Mouse (Mus musculus): ENCODE measurements around the gene Etl4.
A peak's percentile ranks its signal among the peaks of the same experiment; 100 is the strongest.

Etl4 gene

DNA sequence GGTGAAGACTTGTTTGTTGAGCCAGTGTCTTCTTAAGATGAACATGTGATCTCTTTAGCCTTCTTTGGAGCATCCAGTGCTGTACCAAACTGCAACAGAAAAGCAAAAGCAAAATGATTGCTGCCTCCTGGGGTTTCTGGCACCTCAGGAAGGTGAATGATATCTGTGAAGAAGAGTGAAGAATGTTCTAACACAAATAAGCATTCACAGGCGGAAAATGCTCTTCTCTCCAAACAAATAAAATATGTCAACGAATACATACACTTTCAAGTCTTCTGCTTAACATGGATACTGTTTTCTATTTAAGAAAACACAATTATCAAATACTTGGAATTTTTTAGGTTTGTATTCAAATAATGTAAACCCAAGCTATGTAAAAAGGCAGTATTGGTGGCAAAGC, 678.3 kb downstream of the Etl4 start:
- no peak for DNase-seq

DNA sequence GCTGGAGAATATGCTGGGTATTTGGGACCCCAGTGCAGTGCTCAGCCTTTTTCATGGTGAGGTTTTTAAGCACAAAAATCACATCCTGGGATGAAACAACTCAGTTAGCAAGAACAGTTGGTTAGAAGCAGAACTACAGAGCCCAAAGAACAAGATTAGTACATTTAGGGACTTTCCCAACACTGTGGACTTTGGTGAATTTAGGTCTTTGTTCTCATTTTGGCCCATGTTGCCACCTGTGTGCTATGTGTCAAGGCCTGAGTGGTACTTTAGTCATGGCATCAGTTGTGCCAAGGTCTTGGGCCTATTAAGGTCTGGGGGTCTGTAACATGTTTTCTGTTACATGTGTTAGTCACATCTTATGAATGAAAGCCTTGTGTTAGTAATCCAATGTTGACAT, 679.1 kb downstream of the Etl4 start:
- no peak for DNase-seq

DNA sequence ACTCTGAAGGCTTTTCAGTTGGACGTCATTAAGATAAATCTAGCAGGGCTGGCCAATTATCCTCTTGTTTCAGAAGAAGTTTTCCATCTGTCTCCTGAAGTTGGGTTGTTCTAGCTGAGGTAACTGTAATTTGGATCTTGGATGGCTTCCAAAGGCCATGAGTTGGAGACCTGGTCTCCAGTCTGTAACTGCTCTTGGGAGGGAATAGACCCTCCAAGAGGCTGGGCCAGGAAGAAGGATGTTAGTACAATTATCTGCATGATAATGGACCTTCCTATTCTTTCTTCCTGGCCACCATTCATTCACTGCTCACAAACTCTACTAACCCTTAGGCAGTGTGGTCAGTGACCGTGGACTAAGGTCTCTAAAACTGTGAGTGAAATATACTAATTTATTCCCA, 684.5 kb downstream of the Etl4 start:
- DNase-seq = no peak

DNA sequence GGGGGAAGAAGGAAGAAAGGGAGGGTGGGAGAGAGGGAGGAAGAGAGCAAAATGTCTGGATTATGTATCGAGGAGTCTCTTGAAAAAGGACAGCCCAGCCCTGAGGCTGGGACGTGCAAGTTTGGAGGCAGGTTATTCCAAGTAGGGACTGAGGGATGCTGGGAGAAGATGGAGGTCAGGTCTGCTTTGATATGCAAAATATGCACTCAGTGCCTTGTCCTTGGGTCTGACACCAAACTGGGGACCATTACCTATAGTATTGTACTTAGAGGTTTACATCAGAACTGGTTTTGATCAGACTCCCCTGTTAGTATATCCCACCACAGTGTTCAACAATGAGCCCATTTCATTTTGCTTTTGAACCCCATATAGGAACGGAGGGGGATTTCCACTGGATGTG, 685.4 kb downstream of the Etl4 start:
- DNase-seq = no peak

DNA sequence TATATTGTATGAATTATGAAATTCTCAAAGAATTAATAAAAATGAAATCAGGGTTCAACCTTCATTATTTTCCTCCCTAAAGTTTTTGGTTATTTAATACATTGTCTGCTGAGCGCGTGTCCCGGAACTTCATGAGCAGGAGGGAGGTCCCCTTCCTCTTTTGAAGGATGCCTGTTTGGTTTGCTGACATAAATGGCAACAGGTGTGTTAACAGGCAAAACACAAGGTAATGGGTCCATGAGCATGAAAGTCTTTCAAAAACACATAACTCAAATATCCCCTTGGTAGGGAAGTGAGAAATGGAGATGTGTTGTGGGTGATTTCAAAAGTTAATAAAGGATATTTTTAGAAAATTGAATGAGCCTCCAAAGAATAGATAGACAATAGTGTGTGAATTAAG, 687.0 kb downstream of the Etl4 start:
- DNase-seq = no peak

DNA sequence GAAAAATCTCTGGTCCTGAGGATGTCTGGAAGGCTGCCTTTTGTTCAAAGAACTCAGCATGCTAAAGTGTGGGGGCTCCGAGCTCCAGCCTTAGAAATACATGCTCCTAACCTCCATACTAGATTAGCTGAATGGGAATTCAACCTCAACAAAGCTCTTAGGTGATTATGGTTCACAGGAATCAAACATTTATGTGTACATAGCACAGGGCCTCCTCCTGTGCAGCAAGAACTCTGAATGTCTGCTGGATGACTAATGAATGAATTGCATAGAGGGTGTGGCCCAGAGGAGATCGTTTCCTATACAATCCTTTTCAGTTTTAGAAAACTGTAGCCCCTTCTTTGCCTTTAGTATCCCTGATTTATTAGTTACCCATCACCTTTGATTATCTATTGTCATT, 687.6 kb downstream of the Etl4 start:
- no peak for DNase-seq

DNA sequence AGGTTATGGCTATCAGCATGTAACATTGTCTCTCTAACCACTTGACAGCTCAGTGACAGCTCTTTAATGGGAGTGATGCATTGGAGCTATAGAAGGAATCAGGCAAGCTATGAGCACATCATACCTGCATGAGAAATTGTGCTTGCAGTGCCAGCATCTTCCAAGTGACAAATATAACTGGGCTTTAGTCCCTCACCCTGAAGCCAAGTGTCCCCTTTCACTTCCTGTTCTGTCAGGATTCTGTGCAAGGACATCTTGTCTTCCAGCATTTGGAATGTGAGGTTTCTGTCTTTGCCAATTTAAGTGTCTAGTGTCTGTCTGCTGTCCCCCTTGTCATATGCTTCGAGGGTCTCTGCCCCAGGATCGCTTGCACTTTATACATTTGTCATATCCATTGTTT, 693.1 kb downstream of the Etl4 start:
- no peak for DNase-seq

DNA sequence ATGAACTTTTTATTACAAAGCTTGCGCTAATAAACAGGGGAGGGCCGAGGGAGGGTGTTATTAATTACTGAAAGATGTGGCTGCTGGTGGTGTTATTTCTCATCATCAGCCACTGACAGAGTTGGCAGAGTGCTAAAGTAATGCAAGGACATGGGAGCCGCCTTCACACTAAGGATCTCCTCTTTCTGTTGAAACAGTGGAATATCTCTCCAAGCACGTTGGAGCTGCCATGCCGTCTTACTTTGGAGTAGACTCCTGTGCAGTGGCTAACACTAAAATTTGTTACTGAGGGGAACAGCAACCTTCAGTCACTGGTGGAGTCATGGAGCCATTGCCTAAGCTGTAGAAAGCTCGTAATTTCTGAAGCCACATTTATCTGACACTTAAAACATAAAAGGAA, 694.0 kb downstream of the Etl4 start:
- no peak for DNase-seq

DNA sequence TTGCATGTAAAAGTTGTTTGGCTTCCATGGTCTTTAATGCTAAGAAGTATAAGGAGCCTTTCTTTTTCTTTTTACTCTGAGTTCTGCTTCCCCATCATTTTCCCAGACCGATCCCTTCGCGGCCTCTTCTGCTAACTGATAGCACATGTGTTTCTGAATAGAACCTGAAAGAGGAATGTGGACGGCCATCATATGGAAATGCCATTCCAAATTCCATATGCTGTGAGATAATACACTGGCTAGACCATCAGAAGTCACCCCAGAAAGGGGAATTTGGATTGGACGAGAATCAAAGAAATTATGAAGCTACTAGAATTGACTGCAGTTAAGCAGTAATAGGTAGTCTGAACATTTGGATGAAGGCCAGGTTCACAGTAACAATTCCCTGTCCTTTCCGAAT, 694.4 kb downstream of the Etl4 start:
- no peak for DNase-seq

DNA sequence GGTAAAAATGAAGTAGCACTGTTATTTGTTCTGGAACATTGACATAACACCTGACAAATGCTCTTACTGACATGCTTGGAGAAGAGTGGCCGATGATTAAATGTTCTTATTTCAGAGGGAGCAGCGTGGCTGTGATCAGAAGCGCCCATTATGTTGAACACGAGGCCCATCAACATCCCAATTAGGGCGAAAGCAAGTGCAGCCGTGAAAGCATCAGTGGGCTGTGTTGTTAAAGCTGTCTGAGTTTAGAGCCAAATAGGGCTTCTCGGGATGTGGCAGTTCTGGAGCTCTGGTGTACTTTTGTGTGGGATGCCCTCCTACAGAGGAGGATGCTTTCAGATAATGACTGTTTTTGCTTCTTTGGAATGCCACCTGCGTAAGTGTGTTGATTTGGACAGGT, 699.6 kb downstream of the Etl4 start:
- no peak for DNase-seq

DNA sequence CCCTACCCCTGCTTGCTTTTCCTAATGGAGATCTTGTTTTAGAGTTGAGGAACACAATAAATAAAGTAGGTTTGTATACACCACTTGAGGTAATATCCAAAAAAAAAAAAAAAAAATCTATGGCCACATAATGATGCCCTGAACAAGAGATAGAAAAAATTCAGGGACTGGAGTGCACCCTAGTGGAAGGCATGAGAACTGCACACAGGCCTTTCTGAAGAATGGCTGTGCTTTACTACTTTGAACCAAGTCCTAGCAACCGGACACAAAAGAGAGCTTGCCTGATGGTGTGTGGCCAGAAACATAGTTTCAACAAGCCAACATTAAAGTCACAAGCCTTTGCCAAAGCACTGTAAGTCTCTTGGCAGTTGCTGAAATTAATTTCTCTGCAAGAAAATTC, 706.4 kb downstream of the Etl4 start:
- peak; percentile 67 for DNase-seq

DNA sequence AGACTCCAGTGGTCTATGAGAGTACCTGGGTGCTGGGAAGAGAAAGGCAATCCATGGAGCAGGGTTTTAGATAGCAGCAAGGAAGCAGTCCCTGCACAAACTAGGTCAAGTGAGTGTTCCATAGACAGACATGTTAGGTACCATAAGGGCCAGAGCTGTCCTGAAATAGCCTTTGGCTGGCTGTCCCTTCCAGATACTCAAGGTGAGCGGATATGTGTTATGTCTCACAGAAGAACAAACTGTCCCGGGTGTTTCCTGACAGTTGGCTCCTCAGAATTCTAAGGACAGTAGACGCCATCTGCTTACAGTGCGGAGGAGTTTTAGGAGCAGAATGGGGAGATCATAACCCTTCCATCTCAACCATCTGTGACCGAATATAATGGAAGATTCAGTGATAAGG, 708.8 kb downstream of the Etl4 start:
- DNase-seq = no peak

DNA sequence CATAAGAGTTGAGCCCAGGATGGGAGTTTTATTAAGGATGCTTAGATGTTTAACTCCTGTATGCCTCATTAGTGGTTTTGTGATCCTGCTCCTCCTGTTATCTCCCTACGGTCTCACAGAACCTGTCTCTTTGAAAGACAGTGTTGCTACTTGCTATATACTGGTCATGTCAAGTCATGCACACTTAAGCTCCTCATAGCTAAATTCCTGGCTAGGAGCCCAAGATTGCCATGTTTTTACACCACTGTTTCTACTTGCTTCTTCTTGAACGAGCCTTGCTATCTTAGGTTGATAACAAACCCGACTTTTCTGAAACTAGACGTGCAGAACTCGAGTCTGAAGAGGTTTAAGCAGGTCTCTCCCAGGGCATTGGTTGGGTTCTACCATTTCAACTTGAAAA, 710.3 kb downstream of the Etl4 start:
- DNase-seq = no peak

DNA sequence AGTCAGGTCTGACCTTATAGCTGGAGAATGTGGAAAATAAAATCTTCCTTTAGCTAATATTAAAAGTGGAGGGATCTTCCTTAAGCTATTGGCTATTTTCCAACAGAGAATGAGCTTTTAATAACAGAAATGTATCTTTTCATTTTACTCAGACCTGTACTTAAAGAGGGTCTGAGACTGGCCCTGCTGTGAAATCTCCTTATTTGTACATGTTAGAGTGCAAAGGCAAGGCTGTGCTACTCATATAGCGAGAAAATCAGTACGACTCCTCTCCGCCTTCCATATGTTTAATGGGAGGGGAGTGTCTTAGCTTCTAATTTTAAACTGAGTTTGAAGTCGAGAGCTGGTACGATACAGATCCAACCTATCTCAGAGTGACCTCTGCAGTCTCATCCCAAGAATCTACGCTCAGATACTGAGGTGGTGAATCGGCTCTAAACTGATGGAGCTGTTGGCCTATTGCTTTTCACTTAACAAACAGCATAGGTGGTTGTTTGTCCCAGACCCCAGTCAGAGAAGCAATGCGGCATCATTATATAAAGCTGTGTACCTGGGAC, 719.7 kb downstream of the Etl4 start:
- no peak for DNase-seq

DNA sequence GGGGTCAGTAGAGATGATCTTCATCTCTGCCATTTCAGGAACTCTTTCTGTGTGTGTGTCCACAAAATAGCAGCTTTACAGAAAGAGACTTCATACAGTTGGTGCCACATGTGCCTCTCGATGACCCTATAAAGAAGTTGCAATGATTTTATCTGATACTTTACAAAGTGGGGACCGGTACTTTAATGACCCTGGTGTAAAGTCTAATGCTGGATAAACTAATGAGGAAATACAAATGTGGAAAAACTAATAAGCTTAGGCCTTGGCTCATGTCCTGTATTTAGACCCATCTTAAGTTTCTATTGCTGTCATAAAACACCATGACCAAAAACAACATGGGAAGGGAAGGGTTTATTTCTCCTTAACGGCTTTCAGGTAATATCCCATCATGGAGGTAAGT, 729.0 kb downstream of the Etl4 start:
- DNase-seq = no peak

DNA sequence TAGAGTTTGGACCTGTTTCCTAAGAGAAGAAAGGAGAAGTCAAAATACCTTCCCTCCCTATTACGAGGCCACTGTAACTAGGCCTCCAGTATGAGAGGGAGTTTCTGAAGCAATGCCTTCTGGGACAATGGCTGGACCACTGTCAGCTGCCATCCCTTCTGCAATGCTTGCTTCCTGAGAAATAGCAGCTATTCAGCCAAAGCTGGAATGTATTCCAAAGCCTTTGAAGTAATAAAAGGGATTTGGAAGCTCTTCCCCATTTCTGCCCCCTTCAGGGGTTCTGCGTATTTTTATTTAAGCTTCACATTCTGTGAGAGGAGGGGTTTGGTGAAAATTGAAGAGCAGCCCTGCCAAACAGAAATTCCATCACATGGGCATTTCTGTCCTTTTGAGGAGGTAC, 730.1 kb downstream of the Etl4 start:
- no peak for DNase-seq

DNA sequence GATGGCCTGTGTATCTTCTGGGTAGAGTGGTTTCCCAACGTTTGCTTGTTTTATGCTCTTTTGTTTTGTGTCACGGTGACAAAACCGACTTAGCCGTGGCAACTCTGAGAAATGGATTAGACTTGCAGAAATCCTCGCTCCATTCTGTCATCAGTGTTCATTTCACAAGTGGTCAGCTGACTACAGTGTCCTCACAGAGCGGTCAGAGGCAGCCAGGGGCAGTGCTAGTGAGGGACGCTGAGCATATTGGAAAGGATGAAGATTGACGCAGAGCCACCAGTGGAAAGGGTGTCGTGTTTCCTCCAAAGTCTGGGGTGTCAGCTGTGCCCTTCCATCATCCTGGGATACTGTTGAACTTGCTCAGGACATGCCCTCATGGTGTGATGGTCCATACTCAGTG, 733.2 kb downstream of the Etl4 start:
- DNase-seq = peak; percentile 6

DNA sequence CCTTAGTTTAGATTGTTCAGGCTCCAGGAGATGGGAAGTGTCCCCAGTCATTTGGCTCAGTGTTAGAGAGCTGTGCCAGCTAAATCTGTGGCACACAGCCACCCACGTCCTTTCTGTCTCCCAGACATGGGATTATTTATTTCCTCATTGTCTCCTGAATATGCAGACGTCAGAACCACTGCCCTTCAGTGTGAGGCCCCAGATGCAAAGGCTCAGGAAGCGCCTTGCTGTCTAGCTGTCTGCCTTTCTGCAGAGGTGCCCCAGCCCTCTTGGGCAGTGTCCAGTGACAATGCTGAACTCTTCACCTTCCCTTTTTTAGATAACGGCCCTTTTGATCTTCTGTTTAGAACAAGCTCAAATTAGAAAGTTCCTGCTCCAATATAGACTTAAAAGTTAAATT, 740.2 kb downstream of the Etl4 start:
- DNase-seq = peak; percentile 82

DNA sequence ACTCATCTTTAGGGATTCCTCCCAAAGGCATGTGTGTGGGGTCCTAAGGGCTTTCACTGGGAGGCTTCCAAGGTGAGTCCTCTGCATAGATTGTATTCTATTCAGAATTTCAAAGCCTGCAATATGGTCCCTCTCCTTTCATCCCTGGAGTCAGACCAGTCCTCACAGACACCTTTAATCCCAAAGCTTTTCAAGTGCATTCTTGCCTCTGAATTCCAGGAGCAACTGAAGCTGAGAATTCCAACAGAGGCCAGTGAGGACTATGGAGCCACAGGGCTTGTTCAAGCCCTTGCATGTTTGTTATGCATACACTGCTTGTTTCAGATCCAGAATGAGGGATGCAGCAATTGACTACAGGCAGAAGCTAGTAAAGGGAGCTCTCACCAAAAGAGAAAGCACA, 743.5 kb downstream of the Etl4 start:
- no peak for DNase-seq

DNA sequence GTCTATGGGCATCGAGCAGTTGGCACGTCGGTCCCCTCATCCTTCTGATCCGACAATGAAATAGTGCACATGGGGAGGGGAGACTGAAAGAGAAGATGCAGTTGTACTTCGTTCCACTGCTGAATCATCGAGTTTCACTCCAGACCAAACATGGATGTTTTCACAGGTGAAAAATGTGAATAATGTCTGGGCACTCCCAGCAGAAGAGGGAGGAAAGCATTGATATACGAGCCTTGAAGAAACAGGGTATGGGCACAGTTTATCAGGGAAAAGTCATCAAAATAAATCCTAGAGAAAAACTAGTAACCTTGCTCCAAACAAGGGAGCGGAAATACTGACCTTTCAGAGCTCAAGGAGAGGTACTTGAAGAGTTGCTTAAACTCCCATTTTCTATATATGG, 744.5 kb downstream of the Etl4 start:
- no peak for DNase-seq

DNA sequence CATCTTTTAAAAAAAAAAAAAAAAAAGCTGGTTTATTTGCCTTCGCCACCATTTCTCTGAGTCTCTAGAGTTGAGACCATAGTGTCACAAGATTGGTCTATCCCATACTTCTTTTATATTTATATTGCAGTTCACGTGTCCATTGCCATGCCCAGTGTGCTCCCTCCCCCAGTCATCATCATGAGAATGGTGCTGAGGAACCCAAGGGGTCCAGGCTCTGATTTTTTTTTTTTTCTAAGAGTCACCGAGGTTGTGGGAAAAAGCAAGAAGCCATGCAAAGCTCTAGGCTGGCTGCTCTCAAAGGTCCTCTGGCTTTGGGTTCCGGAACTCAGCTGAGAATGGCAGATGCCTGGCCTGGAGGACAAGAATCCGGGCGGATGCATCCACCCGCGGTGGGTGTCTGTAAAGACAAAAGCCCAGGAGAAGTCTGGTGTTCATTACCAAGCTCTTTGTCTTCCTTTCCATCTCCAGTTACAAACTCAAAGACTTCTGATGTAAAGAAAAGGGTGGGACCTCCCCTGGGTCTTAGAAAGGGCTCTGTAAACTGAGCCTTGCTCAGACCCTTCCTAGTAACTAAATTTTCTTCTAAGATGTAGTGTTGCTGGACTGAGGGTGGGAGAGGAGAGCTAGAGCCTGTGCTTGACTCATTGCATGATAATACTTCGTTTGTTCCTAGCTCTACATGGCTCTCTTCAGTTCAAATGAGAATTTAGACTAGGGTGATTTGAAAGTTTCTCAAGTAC, 745.2 kb downstream of the Etl4 start:
- no peak for DNase-seq

DNA sequence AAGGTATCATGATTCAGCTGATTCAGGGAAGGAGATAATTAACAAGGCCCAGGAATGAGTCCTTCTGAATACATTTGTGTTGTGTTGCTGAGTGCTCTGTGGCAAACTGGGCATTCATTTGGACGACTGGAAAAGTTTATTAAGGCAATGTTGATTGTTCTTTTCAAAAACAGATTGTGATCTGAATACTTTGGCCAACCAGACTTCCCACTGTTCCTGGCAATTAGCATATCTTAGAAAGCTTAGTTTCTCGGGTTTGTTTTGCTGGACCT, 745.7 kb downstream of the Etl4 start:
- no peak for DNase-seq

DNA sequence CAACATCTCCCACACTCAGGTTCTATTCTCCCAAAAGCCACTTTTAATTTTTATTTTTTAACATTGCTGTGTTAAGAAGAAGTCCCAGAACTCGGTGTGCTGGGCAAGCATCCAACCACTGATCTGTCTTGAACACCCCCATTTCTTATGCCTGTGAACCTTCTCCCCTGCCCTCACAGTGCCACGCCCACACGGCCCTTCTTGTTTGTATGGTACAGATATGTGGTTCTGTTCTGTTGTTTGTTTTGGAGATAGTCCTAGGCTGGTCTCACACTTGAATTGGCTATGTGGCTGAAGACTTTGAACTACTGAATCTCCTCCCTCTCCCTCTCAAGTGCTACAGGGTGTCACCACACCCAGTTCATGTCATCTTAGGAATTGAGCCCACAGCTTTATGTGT, 748.3 kb downstream of the Etl4 start:
- no peak for DNase-seq

DNA sequence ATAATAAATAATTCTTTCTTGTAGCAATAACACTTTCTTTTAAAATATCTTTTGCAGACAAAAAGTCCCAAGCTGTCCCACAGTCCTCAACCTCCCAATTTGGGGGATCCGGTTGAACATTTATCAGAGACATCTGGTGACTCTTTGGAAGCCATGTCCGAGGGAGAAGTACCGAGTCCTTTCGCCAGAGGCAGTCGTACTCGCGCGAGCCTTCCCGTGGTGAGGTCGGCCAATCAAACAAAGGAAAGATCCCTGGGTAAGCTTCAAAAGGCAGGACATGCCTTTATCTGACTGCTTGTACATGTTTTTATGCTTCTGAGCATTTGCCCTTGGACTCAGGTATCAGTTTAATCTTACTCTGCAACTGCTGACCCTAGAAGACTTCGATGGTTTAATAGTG, 752.3 kb downstream of the Etl4 start:
- DNase-seq = no peak

DNA sequence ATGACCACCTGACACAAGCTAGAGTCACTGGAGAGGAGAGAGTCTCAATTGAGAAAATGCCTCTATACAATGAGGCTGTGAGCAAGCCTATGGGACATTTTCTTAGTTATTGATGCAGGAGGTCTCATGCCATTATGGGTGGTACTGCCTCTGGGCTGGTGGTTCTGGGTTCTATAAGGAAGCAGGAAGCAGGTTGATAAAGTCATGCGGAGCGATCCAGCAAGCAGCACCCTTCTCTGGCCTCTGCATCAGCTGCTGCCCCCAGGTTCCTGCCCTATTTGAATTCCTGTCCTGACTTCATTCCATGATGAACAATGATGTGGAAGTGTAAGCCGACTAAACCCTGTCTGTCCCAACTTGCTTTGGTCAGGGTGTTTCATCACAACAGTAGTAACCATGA, 753.1 kb downstream of the Etl4 start:
- DNase-seq = no peak

Measured in lung, postnatal 10 days (tissue).